Mouse (Mus musculus): ENCODE results near the gene Oprm1. TPM values are rescaled to one million over a fixed set of nuclear protein-coding genes. Genes with fewer than 3 reads are reported as not detected.
A peak's percentile ranks its signal among the peaks of the same experiment; 100 is the strongest.

The Oprm1 gene
- polyA plus RNA-seq, 1 experiment, result 2.1 TPM

- H3K4me3 ChIP-seq (replicated peaks; ENCODE audit: insufficient read depth, low read depth, low read length), result no peak within 1 kb of the TSS
- no peak for DNase-seq
- TF ChIP-seq POLR2A (IDR thresholded peaks at IDR 0.05; ENCODE audit: borderline replicate concordance, insufficient read depth, low read length) (no peak), CTCF (IDR thresholded peaks at IDR 0.05; ENCODE audit: borderline replicate concordance, insufficient read depth, low read depth, low read length) (no peak)
- H3K4me1 ChIP-seq (ENCODE audit: control insufficient read depth, insufficient read depth, low read length), result no peaks in the 10 kb centered on the region
- no peak within 1 kb of the TSS for H3K27ac ChIP-seq (ENCODE audit: insufficient read depth, low read length)
- WGBS, result 40% methylated on average over 12 of the region's 12 CpGs
- no peaks in the 10 kb centered on the region for H3K27me3 ChIP-seq (ENCODE audit: control insufficient read depth, insufficient read depth, low read length)
These were observed 294.2 kb downstream of the Oprm1 start, which contains the start of gene Ipcef1 for GRCm38 (mm10) chr10:7052315-7053017. Ipcef1 (minus strand) TSS chr10:7052478.

DNA sequence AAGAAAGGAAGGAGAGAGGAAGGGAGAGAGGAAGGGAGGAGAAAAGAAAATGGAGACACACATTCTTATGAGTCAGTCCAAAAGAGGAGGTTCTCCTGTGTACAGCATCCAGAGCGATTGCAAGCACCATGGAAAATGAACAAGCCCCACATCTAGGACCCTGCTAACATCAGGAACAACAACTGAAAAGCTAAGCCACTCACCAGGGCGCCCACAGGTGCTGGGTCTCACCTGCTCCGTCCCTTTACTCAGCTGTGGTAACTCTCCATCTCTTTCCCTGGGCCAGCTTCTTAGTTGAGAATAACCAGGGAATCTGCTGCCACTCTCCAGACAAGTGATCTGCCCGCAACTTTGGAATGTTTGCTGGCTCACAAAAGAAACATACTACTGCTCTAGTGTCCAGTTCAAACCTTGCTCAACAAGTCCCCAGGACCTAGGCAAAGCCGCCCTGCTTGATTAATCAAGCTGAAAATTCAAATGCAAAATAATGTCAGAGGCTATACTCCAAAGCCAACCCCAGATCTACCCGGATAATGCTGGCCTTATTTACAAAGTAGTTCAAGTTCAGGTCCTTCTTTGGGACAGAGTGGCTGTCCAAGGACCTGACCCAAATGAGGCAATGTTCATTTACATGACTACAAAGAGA is 296.4 kb downstream of the Oprm1 start:
- no peak for DNase-seq
- 78% methylated on average over 6 of the region's 6 CpGs for WGBS
- no peaks in the 10 kb centered on the region for H3K27me3 ChIP-seq (ENCODE audit: control insufficient read depth, insufficient read depth, low read length)
- TF ChIP-seq CTCF (IDR thresholded peaks at IDR 0.05; ENCODE audit: borderline replicate concordance, insufficient read depth, low read depth, low read length), result no peak
- no peak for TF ChIP-seq POLR2A (IDR thresholded peaks at IDR 0.05; ENCODE audit: borderline replicate concordance, insufficient read depth, low read length)
- no peak overlapping the region for H3K4me3 ChIP-seq (replicated peaks; ENCODE audit: insufficient read depth, low read depth, low read length)
- H3K4me1 ChIP-seq (ENCODE audit: control insufficient read depth, insufficient read depth, low read length), result no peaks in the 10 kb centered on the region
- no peak overlapping the region for H3K27ac ChIP-seq (ENCODE audit: insufficient read depth, low read length)

DNA sequence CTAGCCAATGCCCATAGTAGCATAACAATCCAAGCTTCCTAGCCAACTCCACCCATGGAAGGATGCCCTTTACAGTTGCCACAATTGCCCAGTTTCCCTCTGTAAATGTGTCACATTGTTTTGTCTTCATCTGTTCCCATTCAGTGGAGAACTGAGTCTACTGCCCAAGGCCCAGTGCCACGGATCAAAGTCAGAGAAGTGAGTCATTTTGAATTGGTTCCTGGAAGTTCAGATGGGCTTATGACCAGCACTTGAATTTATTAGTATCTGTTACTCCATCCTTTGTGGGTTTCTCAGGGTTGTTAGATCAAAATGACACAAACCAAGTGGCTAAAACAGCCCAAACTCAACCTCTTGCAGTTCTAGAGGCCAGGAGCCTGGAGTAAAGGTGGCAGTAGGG is 299.2 kb downstream of the Oprm1 start:
- TF ChIP-seq POLR2A (IDR thresholded peaks at IDR 0.05; ENCODE audit: borderline replicate concordance, insufficient read depth, low read length), result no peak
- no peak for TF ChIP-seq CTCF (IDR thresholded peaks at IDR 0.05; ENCODE audit: borderline replicate concordance, insufficient read depth, low read depth, low read length)
- no peaks in the 10 kb centered on the region for H3K4me1 ChIP-seq (ENCODE audit: control insufficient read depth, insufficient read depth, low read length)
- H3K4me3 ChIP-seq (replicated peaks; ENCODE audit: insufficient read depth, low read depth, low read length), result no peak overlapping the region
- H3K27me3 ChIP-seq (ENCODE audit: control insufficient read depth, insufficient read depth, low read length), result no peaks in the 10 kb centered on the region
- 36% methylated on average over 1 of the region's 1 CpGs for WGBS
- no peak overlapping the region for H3K27ac ChIP-seq (ENCODE audit: insufficient read depth, low read length)
- no peak for DNase-seq

GRCm38 (mm10) chr10:7060326-7060725 is 302.0 kb downstream of the Oprm1 start:
- H3K27ac ChIP-seq (ENCODE audit: insufficient read depth, low read length), result no peak overlapping the region
- TF ChIP-seq POLR2A (IDR thresholded peaks at IDR 0.05; ENCODE audit: borderline replicate concordance, insufficient read depth, low read length), result no peak
- TF ChIP-seq CTCF (IDR thresholded peaks at IDR 0.05; ENCODE audit: borderline replicate concordance, insufficient read depth, low read depth, low read length), result no peak
- DNase-seq, result no peak
- H3K4me3 ChIP-seq (replicated peaks; ENCODE audit: insufficient read depth, low read depth, low read length), result no peak overlapping the region
- WGBS, result 63% methylated on average over 5 of the region's 5 CpGs
- no peaks in the 10 kb centered on the region for H3K27me3 ChIP-seq (ENCODE audit: control insufficient read depth, insufficient read depth, low read length)
- peaks cover 3% of the 10 kb centered on the region; the same call in 1 of the 2 replicates for H3K4me1 ChIP-seq (ENCODE audit: control insufficient read depth, insufficient read depth, low read length)

- WGBS, result 90% methylated on average over 7 of the region's 7 CpGs
- TF ChIP-seq CTCF (IDR thresholded peaks at IDR 0.05; ENCODE audit: borderline replicate concordance, insufficient read depth, low read depth, low read length) (no peak), POLR2A (IDR thresholded peaks at IDR 0.05; ENCODE audit: borderline replicate concordance, insufficient read depth, low read length) (no peak)
These were observed 304.7 kb downstream of the Oprm1 start for GRCm38 (mm10) chr10:7062993-7063392.

DNA sequence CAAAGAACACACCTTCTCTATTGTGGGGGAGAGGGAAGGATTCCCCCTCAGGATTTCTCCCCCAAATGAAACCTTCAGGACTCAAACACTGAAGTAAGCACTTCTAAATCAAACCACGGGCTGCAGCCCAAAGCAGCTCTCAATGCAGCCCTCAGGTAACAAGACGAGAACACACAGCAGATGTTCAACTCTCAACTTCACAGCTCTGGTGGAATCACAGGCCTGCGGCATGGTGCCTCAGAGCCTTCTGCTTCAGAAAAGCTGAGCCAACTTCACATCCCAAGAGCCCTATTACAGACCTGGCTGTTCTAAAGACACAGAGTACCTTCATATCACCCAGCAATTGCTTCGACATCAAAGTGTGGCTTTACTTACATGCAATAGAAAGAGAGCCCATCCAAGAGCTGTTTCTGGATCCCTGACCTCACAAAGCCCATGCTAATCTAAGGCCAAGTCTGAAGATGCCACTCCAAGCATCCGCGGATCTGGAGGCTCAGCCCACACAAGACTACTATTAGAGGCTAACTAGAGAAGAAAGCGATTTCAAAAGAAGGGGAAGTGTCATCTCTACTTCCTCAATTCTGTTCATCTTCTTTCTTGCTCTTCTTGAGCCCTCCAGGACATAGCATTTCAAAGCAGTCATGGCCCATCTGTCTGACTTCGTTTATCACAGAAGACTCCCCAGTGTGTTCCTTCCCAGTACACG is 305.6 kb downstream of the Oprm1 start:
- H3K27ac ChIP-seq (ENCODE audit: insufficient read depth, low read length), result no peak overlapping the region
- DNase-seq, result no peak
- TF ChIP-seq POLR2A (IDR thresholded peaks at IDR 0.05; ENCODE audit: borderline replicate concordance, insufficient read depth, low read length), result no peak
- no peak for TF ChIP-seq CTCF (IDR thresholded peaks at IDR 0.05; ENCODE audit: borderline replicate concordance, insufficient read depth, low read depth, low read length)
- H3K4me3 ChIP-seq (replicated peaks; ENCODE audit: insufficient read depth, low read depth, low read length), result no peak overlapping the region
- H3K4me1 ChIP-seq (ENCODE audit: control insufficient read depth, insufficient read depth, low read length), result peaks cover 3% of the 10 kb centered on the region; the same call in 1 of the 2 replicates
- WGBS, result 45% methylated on average over 9 of the region's 9 CpGs
- H3K27me3 ChIP-seq (ENCODE audit: control insufficient read depth, insufficient read depth, low read length), result no peaks in the 10 kb centered on the region

More at GRCm38 (mm10) chr10:7062993-7063392, 304.7 kb downstream of the Oprm1 start:
- no peaks in the 10 kb centered on the region for H3K27me3 ChIP-seq (ENCODE audit: control insufficient read depth, insufficient read depth, low read length)
- no peak overlapping the region for H3K4me3 ChIP-seq (replicated peaks; ENCODE audit: insufficient read depth, low read depth, low read length)
- no peak overlapping the region for H3K27ac ChIP-seq (ENCODE audit: insufficient read depth, low read length)
- peaks cover 3% of the 10 kb centered on the region; the same call in 1 of the 2 replicates for H3K4me1 ChIP-seq (ENCODE audit: control insufficient read depth, insufficient read depth, low read length)
- DNase-seq, result no peak

DNA sequence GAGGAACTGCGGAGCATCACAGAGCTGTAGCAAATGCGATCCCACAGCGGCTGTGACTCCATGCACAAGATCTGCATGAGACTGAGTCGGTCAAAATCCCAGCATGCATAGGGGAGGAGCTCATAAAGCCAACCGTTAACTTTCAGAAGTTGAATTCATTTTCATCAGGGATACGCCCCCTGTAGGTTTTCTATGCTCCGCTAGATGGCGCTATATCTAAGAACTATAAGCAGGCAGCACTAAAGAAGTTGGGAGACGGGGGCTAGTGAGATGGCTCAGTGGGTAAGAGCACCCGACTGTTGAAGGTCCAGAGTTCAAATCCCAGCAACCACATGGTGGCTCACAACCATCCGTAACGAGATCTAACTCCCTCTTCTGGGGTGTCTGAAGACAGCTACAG is 310.3 kb downstream of the Oprm1 start:
- Histone ChIP-seq H3K4me1 (ENCODE audit: control insufficient read depth, insufficient read depth, low read length) (peaks cover 3% of the 10 kb centered on the region; the same call in 1 of the 2 replicates), H3K27ac (ENCODE audit: insufficient read depth, low read length) (no peak overlapping the region), H3K4me3 (replicated peaks; ENCODE audit: insufficient read depth, low read depth, low read length) (no peak overlapping the region), H3K27me3 (ENCODE audit: control insufficient read depth, insufficient read depth, low read length) (no peaks in the 10 kb centered on the region)
- WGBS, result 69% methylated on average over 12 of the region's 12 CpGs
- no peak for DNase-seq
- peak; percentile 19; the same call in 1 of the 2 replicates for TF ChIP-seq CTCF (IDR thresholded peaks at IDR 0.05; ENCODE audit: borderline replicate concordance, insufficient read depth, low read depth, low read length)
- no peak for TF ChIP-seq POLR2A (IDR thresholded peaks at IDR 0.05; ENCODE audit: borderline replicate concordance, insufficient read depth, low read length)
